Mouse (Mus musculus): ENCODE measurements at regions not wholly inside any gene's neighbourhood (a gene's known extent, or its start where the extent isn't known, plus 50 kb on each side); places are given as distances from the start of the nearest gene placed in this dataset.

DNA sequence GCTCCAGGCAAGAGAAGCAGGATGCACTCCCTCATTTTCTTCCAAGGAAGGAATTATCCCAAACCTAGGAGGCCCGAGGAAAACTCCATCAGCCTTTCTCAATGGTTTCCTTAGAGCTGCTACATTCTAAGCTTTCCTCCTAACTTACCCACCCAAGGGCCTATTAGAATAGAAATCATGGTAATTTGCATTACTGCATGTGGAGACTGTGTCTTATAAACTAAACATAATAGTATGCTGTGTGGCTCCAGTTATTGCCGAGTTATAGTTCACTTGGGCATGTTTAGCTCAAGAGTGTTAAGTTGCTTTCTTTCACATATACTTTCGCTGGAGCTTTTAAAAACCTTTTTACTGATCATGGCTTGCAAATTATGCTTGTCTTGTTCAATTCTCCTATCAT is 191.5 kb downstream of the Inhba start:
- H3K9me3 ChIP-seq (ENCODE audit: low read length) = no peaks in the 10 kb centered on the region
- no peak for DNase-seq
- whole genome bisulfite sequencing = 47% methylated on average over 3 of the region's 3 CpGs

DNA sequence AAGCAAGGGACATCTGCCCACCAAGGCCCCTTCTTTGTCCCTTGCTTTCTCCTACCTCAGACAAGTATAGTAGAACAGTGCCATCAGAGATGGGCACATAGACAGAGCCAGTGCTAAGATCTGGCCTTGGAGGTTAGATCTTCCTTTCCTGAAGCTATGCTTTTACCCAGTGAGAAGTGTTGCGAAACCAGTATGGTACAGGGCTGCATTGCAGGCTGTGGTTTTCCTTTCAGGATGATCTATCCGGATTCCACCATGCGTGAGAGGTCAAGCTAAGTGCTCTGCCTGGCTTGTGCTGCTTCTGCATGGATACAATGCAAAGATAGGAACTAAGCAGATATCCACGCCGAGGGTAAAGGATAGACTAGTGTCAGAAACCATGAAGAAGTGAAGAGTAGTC is 192.4 kb downstream of the Inhba start:
- ATAC-seq (no peak), DNase-seq (no peak)
- TF ChIP-seq CTCF (IDR thresholded peaks at IDR 0.05; ENCODE audit: low read depth) = no peak
- H3K36me3 ChIP-seq (ENCODE audit: insufficient read depth) = no peaks in the 10 kb centered on the region
- no peak overlapping the region for H3K4me3 ChIP-seq (ENCODE audit: low read depth, low read length)
- WGBS = 95% methylated on average over 5 of the region's 5 CpGs
- H3K27me3 ChIP-seq (ENCODE audit: insufficient read depth, low read length) = no peaks in the 10 kb centered on the region
- H3K9me3 ChIP-seq (ENCODE audit: low read length) = no peaks in the 10 kb centered on the region
- no peak overlapping the region for H3K4me2 ChIP-seq (ENCODE audit: low read depth)
- no peaks in the 10 kb centered on the region for H3K4me1 ChIP-seq (ENCODE audit: insufficient read depth)
- no peak overlapping the region for H3K9ac ChIP-seq
- H3K27ac ChIP-seq (ENCODE audit: low read depth, low read length) = no peak overlapping the region

More for the DNA sequence above, 191.5 kb downstream of the Inhba start:
- Histone ChIP-seq H3K27ac (ENCODE audit: low read depth, low read length) (no peak overlapping the region), H3K4me2 (ENCODE audit: low read depth) (no peak overlapping the region), H3K4me1 (ENCODE audit: insufficient read depth) (no peaks in the 10 kb centered on the region), H3K4me3 (ENCODE audit: low read depth, low read length) (no peak overlapping the region), H3K36me3 (ENCODE audit: insufficient read depth) (no peaks in the 10 kb centered on the region), H3K27me3 (ENCODE audit: insufficient read depth, low read length) (no peaks in the 10 kb centered on the region), H3K9ac (no peak overlapping the region)
- no peak for TF ChIP-seq CTCF (IDR thresholded peaks at IDR 0.05; ENCODE audit: low read depth)
- no peak for ATAC-seq

DNA sequence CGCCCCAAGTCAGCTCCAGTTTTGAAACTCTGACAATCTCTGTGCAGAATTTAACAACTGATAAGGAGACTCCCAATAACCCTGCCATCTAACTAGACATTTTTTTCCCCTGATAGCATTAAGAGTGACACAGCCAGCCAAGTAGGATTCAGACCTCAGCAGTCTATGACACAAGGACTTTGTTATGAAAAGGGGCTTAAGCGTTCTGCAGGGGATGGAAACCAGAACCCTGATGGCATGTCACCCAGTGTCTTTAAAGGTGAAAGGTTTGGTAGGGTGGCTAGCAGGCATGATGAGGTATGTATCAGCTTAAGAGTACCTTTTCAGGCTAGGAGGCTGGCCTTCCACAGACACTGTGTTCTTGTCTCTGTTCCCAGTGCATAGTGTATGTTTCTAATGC is 199.8 kb downstream of the Inhba start:
- no peak for ATAC-seq
- Histone ChIP-seq H3K9ac (no peak overlapping the region), H3K4me1 (ENCODE audit: insufficient read depth) (no peaks in the 10 kb centered on the region), H3K27ac (ENCODE audit: low read depth, low read length) (no peak overlapping the region), H3K4me2 (ENCODE audit: low read depth) (no peak overlapping the region), H3K36me3 (ENCODE audit: insufficient read depth) (no peaks in the 10 kb centered on the region), H3K27me3 (ENCODE audit: insufficient read depth, low read length) (no peaks in the 10 kb centered on the region), H3K9me3 (ENCODE audit: low read length) (no peaks in the 10 kb centered on the region), H3K4me3 (ENCODE audit: low read depth, low read length) (no peak overlapping the region)
- WGBS = 73% methylated on average over 2 of the region's 2 CpGs
- DNase-seq = no peak
- TF ChIP-seq CTCF (IDR thresholded peaks at IDR 0.05; ENCODE audit: low read depth) = no peak

DNA sequence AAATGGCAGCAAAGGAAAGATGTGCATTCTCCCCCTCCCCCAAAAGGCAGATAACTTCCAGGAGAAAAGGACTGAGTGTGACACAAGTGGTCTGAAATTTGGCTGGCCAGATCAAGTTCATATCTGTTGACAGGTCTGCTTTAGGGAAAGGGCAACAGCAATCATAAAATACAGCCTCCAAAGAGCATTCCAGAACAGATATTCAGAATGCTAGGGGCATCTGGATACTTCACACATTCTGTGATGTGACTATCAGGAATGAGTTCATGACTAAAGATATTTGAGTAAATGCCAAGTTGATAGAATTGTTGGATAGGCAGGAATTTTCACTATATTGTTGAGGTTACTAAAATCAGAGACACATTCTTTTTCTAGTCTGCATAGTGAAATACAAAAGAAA is 208.2 kb downstream of the Inhba start:
- no peak overlapping the region for H3K9ac ChIP-seq
- no peaks in the 10 kb centered on the region for H3K27me3 ChIP-seq (ENCODE audit: insufficient read depth, low read length)
- H3K27ac ChIP-seq (ENCODE audit: low read depth, low read length) = no peak overlapping the region
- H3K4me1 ChIP-seq (ENCODE audit: insufficient read depth) = no peaks in the 10 kb centered on the region
- H3K4me2 ChIP-seq (ENCODE audit: low read depth) = no peak overlapping the region
- H3K4me3 ChIP-seq (ENCODE audit: low read depth, low read length) = no peak overlapping the region
- DNase-seq (no peak), ATAC-seq (no peak)
- no peaks in the 10 kb centered on the region for H3K9me3 ChIP-seq (ENCODE audit: low read length)
- H3K36me3 ChIP-seq (ENCODE audit: insufficient read depth) = no peaks in the 10 kb centered on the region
- TF ChIP-seq CTCF (IDR thresholded peaks at IDR 0.05; ENCODE audit: low read depth) = no peak

DNA sequence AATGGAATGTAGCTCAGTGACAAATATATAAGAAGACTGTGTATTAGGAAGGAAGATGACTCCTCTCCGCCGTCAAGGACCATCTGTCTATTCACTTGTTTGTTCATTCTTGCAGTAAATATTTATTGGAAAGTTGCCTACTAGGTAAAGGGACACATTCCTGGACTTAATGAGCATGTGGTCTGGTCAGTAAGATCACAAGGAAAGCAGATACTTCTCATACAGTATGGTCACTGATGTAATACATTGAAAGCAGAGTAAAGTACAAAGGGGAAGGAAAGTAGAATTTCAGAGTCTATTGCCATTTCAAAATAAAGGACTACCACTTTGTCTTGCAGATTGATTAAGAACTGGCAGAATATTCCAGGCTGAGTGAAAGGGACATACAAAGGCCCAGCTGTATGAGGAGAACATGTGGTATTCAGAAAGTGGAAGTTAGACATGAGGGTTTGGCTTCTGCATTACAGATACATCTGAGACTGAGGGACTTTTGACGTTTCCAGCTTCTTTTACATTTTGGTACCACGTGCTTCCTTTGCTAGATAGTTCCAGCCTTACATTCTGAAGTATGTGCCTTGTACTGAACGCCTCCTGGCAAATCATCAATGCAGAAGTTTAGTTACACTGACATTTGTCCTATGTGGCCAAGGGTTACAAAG is 211.4 kb downstream of the Inhba start:
- WGBS = 70% methylated on average over 5 of the region's 5 CpGs
- Histone ChIP-seq H3K36me3 (ENCODE audit: insufficient read depth) (no peaks in the 10 kb centered on the region), H3K4me2 (ENCODE audit: low read depth) (no peak overlapping the region), H3K27ac (ENCODE audit: low read depth, low read length) (no peak overlapping the region), H3K4me3 (ENCODE audit: low read depth, low read length) (no peak overlapping the region), H3K9ac (no peak overlapping the region), H3K9me3 (ENCODE audit: low read length) (no peaks in the 10 kb centered on the region), H3K4me1 (ENCODE audit: insufficient read depth) (no peaks in the 10 kb centered on the region), H3K27me3 (ENCODE audit: insufficient read depth, low read length) (no peaks in the 10 kb centered on the region)
- ATAC-seq = no peak
- DNase-seq = no peak
- no peak for TF ChIP-seq CTCF (IDR thresholded peaks at IDR 0.05; ENCODE audit: low read depth)

DNA sequence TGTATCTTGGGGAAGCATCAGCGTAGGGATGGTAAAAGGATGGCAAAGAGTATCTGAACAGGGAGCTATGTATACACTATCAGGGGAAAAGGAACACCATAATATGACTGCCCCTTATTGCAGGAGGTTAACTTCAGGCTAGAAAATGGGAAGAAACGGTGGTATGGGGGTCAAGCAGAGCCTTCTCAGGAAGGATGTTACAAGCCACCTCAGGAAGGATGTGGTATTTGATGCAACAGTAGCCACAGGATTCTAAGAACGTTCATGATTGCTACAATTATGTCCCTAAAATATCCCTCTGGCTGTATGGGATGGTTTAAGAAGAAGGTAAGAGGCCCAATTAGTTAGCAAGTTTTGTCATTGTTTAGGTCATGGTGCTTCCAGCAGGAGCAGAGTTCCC is 249.5 kb downstream of the Inhba start:
- no peaks in the 10 kb centered on the region for H3K36me3 ChIP-seq (ENCODE audit: insufficient read depth)
- H3K9me3 ChIP-seq (ENCODE audit: low read length) = no peaks in the 10 kb centered on the region
- ATAC-seq (no peak), DNase-seq (no peak)
- H3K9ac ChIP-seq = no peak overlapping the region
- no peak for TF ChIP-seq CTCF (IDR thresholded peaks at IDR 0.05; ENCODE audit: low read depth)
- no peak overlapping the region for H3K4me3 ChIP-seq (ENCODE audit: low read depth, low read length)
- H3K4me2 ChIP-seq (ENCODE audit: low read depth) = no peak overlapping the region
- no peaks in the 10 kb centered on the region for H3K27me3 ChIP-seq (ENCODE audit: insufficient read depth, low read length)
- no peak overlapping the region for H3K27ac ChIP-seq (ENCODE audit: low read depth, low read length)
- WGBS = 90% methylated on average over 3 of the region's 3 CpGs
- no peaks in the 10 kb centered on the region for H3K4me1 ChIP-seq (ENCODE audit: insufficient read depth)

DNA sequence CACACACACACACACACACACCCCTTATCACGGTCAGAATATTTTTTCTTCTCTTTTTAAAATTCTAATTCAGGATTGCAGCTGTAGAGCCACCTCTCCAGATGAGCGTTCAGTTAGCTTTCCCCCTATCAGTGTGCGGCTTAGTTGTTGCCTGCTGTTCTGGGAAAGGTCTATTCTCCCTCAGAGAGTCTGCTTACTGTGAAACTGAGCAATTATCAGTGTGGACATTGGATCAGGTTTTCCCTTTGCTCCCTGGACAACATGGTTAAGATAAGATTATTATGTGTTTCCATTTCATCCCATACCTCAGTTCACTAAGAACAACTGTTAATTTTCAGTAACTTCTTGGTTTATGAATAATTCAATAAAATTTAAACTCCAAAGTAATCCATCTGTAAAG is 268.3 kb downstream of the Inhba start:
- WGBS = 84% methylated on average over 3 of the region's 3 CpGs
- no peak overlapping the region for H3K4me3 ChIP-seq (ENCODE audit: low read depth, low read length)
- 0 out of 2 replicates have a peak, but pooled peaks cover 10% of the 10 kb centered on the region for H3K4me1 ChIP-seq (ENCODE audit: insufficient read depth)
- DNase-seq (no peak), ATAC-seq (no peak)
- H3K4me2 ChIP-seq (ENCODE audit: low read depth) = no peak overlapping the region
- TF ChIP-seq CTCF (IDR thresholded peaks at IDR 0.05; ENCODE audit: low read depth) = no peak
- no peak overlapping the region for H3K27ac ChIP-seq (ENCODE audit: low read depth, low read length)
- no peaks in the 10 kb centered on the region for H3K27me3 ChIP-seq (ENCODE audit: insufficient read depth, low read length)
- H3K9me3 ChIP-seq (ENCODE audit: low read length) = no peaks in the 10 kb centered on the region
- H3K9ac ChIP-seq = no peak overlapping the region
- H3K36me3 ChIP-seq (ENCODE audit: insufficient read depth) = no peaks in the 10 kb centered on the region
